Mouse (Mus musculus): ENCODE data around the gene Slc39a9.

- TF ChIP-seq CTCF (IDR thresholded peaks at IDR 0.05; ENCODE audit: borderline replicate concordance, control insufficient read depth, extremely low read depth, insufficient read depth, low read length, poor library complexity): no peak
- no peak for TF ChIP-seq POLR2A (IDR thresholded peaks at IDR 0.05; ENCODE audit: control insufficient read depth, extremely low read depth, insufficient read depth, low read length, poor library complexity)
Measured at GRCm38 (mm10) chr12:80691671-80692091, 48.0 kb downstream of the Slc39a9 start.

Data from thymus, adult 2 months (tissue).